Mouse (Mus musculus): ENCODE results near the gene Rad51d. TPM values are rescaled to one million over a fixed set of nuclear protein-coding genes. Genes with fewer than 3 reads are reported as not detected.
"Not testable (repeated sequence)": the region's sequence is repeated elsewhere in the genome, so short reads cannot be mapped to it uniquely, and the experiment has no call there.

Gene Rad51d
- total RNA-seq (2021), result 10 to 100 TPM; 11.9 to 14.5 TPM
- long read RNA-seq, experiment 1, transcript Rad51d-201 (10 exons, 3,426 nt), result major isoform, 12 of 15 reads
- long read RNA-seq, experiment 1, partial matches to known transcripts, result 2 of 15 reads
- long read RNA-seq, experiment 1, other reads (novel, unspliced or antisense), result 1 of 15 reads
- long read RNA-seq, experiment 2, transcript Rad51d-201 (10 exons, 3,426 nt), result major isoform, 9 of 12 reads
- long read RNA-seq, experiment 2, partial matches to known transcripts, result 2 of 12 reads
- long read RNA-seq, experiment 2, other reads (novel, unspliced or antisense), result 1 of 12 reads

GRCm38 (mm10) chr11:82890342-82890762 lies at the start of gene Rad51d:
TSS of gene Rad51d (minus strand) at chr11:82890614.
- intact Hi-C loops (cut with DNase I), result loop anchor here (5.0 kb wide), 3 partner anchors 278 to 908 kb away; no protein-coding TSS in a partner anchor
- peak; percentile 90 to 94 for DNase-seq (ENCODE audit: low spot score in 2 of 2)

- intact Hi-C loops (cut with DNase I), result no loop called here
- no peak for DNase-seq (ENCODE audit: low spot score in 2 of 2)
Measured at GRCm38 (mm10) chr11:82933186-82933585, 42.8 kb upstream of the Rad51d start.

- DNase-seq (ENCODE audit: low spot score in 2 of 2); intact Hi-C loops (cut with DNase I): not testable (repeated sequence)
Measured at GRCm38 (mm10) chr11:82931671-82932450, 41.4 kb upstream of the Rad51d start.

GRCm38 (mm10) chr11:82931161-82931560 lies 40.7 kb upstream of the Rad51d start:
- DNase-seq (ENCODE audit: low spot score in 2 of 2); intact Hi-C loops (cut with DNase I): not testable (repeated sequence)

GRCm38 (mm10) chr11:82930391-82930955 lies 40.1 kb upstream of the Rad51d start:
- DNase-seq (ENCODE audit: low spot score in 2 of 2), result not testable (repeated sequence)

GRCm38 (mm10) chr11:82929633-82929950 lies 39.2 kb upstream of the Rad51d start:
- intact Hi-C loops (cut with DNase I), result no loop called here
- no peak for DNase-seq (ENCODE audit: low spot score in 2 of 2)

More at GRCm38 (mm10) chr11:82930391-82930955, 40.1 kb upstream of the Rad51d start:
- intact Hi-C loops (cut with DNase I), result not testable (repeated sequence)

- intact Hi-C loops (cut with DNase I), result no loop called here
- DNase-seq (ENCODE audit: low spot score in 2 of 2), result no peak
Measured at GRCm38 (mm10) chr11:82928897-82929632, 38.7 kb upstream of the Rad51d start.

GRCm38 (mm10) chr11:82923910-82924309 lies 33.5 kb upstream of the Rad51d start:
- intact Hi-C loops (cut with DNase I); DNase-seq (ENCODE audit: low spot score in 2 of 2): not testable (repeated sequence)

GRCm38 (mm10) chr11:82921691-82922090 lies 31.3 kb upstream of the Rad51d start:
- DNase-seq (ENCODE audit: low spot score in 2 of 2), result no peak
- intact Hi-C loops (cut with DNase I), result no loop called here

GRCm38 (mm10) chr11:82920768-82921167 lies 30.4 kb upstream of the Rad51d start:
- DNase-seq (ENCODE audit: low spot score in 2 of 2), result no peak
- intact Hi-C loops (cut with DNase I), result no loop called here

- intact Hi-C loops (cut with DNase I), result loop anchor here (2.0 to 5.0 kb wide), 2 partner anchors 274 to 347 kb away; no protein-coding TSS in a partner anchor
- DNase-seq (ENCODE audit: low spot score in 2 of 2), result peak; percentile 62 to 84
Measured at GRCm38 (mm10) chr11:82914711-82915352, 24.4 kb upstream of the Rad51d start.

GRCm38 (mm10) chr11:82910679-82911389 lies 20.4 kb upstream of the Rad51d start:
- intact Hi-C loops (cut with DNase I), result no loop called here
- DNase-seq (ENCODE audit: low spot score in 2 of 2), result no peak

- DNase-seq (ENCODE audit: low spot score in 2 of 2), result no peak
- intact Hi-C loops (cut with DNase I), result no loop called here
Measured at GRCm38 (mm10) chr11:82910250-82910649, 19.8 kb upstream of the Rad51d start, which contains the start of gene Unc45b. TSS of gene Unc45b (plus strand) at chr11:82910550.

- intact Hi-C loops (cut with DNase I), result no loop called here
- DNase-seq (ENCODE audit: low spot score in 2 of 2), result no peak
Measured at GRCm38 (mm10) chr11:82908608-82908989, 18.2 kb upstream of the Rad51d start.

GRCm38 (mm10) chr11:82907651-82908607 lies 17.5 kb upstream of the Rad51d start, which contains the start of gene Nle1:
TSS of gene Nle1 (minus strand) at chr11:82908411.
- intact Hi-C loops (cut with DNase I), result no loop called here
- peak; percentile 92 to 95 for DNase-seq (ENCODE audit: low spot score in 2 of 2)

GRCm38 (mm10) chr11:82905816-82906215 lies 15.4 kb upstream of the Rad51d start:
- DNase-seq (ENCODE audit: low spot score in 2 of 2), result no peak
- intact Hi-C loops (cut with DNase I), result no loop called here

- intact Hi-C loops (cut with DNase I), result no loop called here
- DNase-seq (ENCODE audit: low spot score in 2 of 2), result no peak
Measured at GRCm38 (mm10) chr11:82904952-82905351, 14.5 kb upstream of the Rad51d start.
